Mouse (Mus musculus) erythroblast, embryonic 14.5 days (primary cell): Measurements from ENCODE around the gene Pkig.

ENCODE experiments used
- GATA1 ChIP-seq: IDR thresholded peaks from 2 replicates; pipeline ENCODE4 v1.6.1; 2012; ENCODE audit warnings: low read length, inconsistent platforms, mixed read lengths
- TAL1 ChIP-seq: IDR thresholded peaks from 3 replicates; pipeline ENCODE4 v1.6.1; 2012; ENCODE audit warnings: low read length, inconsistent platforms, mixed read lengths

- no peak for TF ChIP-seq GATA1
- no peak for TF ChIP-seq TAL1
These were observed 64.4 kb downstream of the Pkig start for GRCm38 (mm10) chr2:163722550-163722949.
